ENCODE assay signal across 8 mouse cellular contexts in the genomic region with DNA sequence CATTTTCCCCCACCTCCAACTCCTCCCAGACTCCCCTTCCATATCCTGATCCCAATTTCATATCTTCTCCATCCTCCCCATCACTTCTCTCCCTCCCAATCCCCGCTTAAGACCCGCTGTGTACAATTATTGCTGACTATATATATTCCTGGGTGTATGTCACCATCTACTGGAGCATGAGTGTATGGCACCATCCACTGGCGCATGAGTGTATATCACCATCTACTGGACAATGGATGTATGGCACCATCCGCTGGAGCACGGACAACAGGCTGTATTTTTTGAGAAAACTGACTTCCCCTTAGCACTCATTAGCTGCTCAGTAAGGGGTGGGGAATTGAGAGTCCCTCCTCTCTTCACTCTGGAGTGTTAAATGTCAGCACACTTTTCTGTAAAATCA. TPM values are rescaled to one million over a fixed set of nuclear protein-coding genes. Genes with fewer than 3 reads are reported as not detected.
A peak's percentile ranks its signal among the peaks of the same experiment; 100 is the strongest.
DNase-seq lines count a peak whose midpoint lies in the region; ATAC-seq lines count a peak whose summit lies in the region.

No protein-coding gene starts in this region.

- H3K4me2 ChIP-seq in midbrain, embryonic 14.5 days (ENCODE audit: low read length): no peak overlapping the region

- ATAC-seq in midbrain, embryonic 14.5 days (ENCODE audit: low FRiP score, low TSS enrichment): peak; percentile 46; the same call in 1 of the 2 replicates

- H3K9me3 ChIP-seq in limb, embryonic 10.5 days (replicated peaks): no peaks in the 10 kb centered on the region
- no peaks in the 10 kb centered on the region for H3K9me3 ChIP-seq in midbrain, embryonic 14.5 days (ENCODE audit: control insufficient read depth, low read length)

- H3K36me3 ChIP-seq in limb, embryonic 10.5 days: no peaks in the 10 kb centered on the region
- H3K36me3 ChIP-seq in midbrain, embryonic 14.5 days (ENCODE audit: control insufficient read depth, insufficient read depth, low read length): no peaks in the 10 kb centered on the region

- no peaks in the 10 kb centered on the region for H3K27me3 ChIP-seq in limb, embryonic 10.5 days (ENCODE audit: low read depth, poor library complexity, severe bottlenecking)
- H3K27me3 ChIP-seq in midbrain, embryonic 14.5 days (ENCODE audit: control insufficient read depth, insufficient read depth, low read length): no peaks in the 10 kb centered on the region

- H3K27ac ChIP-seq in limb, embryonic 10.5 days: no peak overlapping the region
- no peak overlapping the region for H3K27ac ChIP-seq in midbrain, embryonic 14.5 days (replicated peaks; ENCODE audit: low read depth, low read length)

- DNase-seq in urinary bladder, postnatal 14 days (ENCODE audit: low spot score): peak; percentile 64
- no peak for DNase-seq in urinary bladder, postnatal 10 days (ENCODE audit: low spot score)
- peak; percentile 63 for DNase-seq in embryo, embryonic 9.5 days (ENCODE audit: extremely low spot score)
- DNase-seq in heart, adult 11 months: peak; percentile 93
- peak; percentile 73 for DNase-seq in kidney, adult 18-20 months
- peak; percentile 66 for DNase-seq in limb, embryonic 10.5 days (ENCODE audit: low spot score)
- DNase-seq in midbrain, embryonic 14.5 days: peak; percentile 83
- DNase-seq in spleen, adult 18-20 months: peak; percentile 44 to 69

- no peaks in the 10 kb centered on the region for H3K4me1 ChIP-seq in limb, embryonic 10.5 days
- no peaks in the 10 kb centered on the region for H3K4me1 ChIP-seq in midbrain, embryonic 14.5 days (ENCODE audit: control insufficient read depth, insufficient read depth, low read length)

- H3K9ac ChIP-seq in midbrain, embryonic 14.5 days (replicated peaks; ENCODE audit: low read length): no peak overlapping the region

- H3K4me3 ChIP-seq in limb, embryonic 10.5 days: no peak overlapping the region
- H3K4me3 ChIP-seq in midbrain, embryonic 14.5 days (replicated peaks; ENCODE audit: low read depth, low read length): no peak overlapping the region

- WGBS in limb, embryonic 10.5 days: 10% methylated on average over 5 of the region's 5 CpGs
- 6% methylated on average over 5 of the region's 5 CpGs for WGBS in midbrain, embryonic 14.5 days

RNA-seq across cellular contexts. Expression of a gene that starts 48.0 kb away (rescaled TPM):
- 0.05 and 0.11 TPM in 2 replicates for polyA plus RNA-seq in limb, embryonic 10.5 days (2016; fragmentation: Nextera tagmentation; extraction: Ambion mirVana)
- 1.2 and 2.4 TPM in 2 replicates for polyA plus RNA-seq in midbrain, embryonic 14.5 days (2014; fragmentation: Nextera tagmentation; extraction: Ambion mirVana)

RNA-seq across cellular contexts. Expression of a gene that starts 50.7 kb away (rescaled TPM):
- polyA plus RNA-seq in limb, embryonic 10.5 days (2016; fragmentation: Nextera tagmentation; extraction: Ambion mirVana): 0.14 and 0.19 TPM in 2 replicates
- 2.5 and 2.9 TPM in 2 replicates for polyA plus RNA-seq in midbrain, embryonic 14.5 days (2014; fragmentation: Nextera tagmentation; extraction: Ambion mirVana)

RNA-seq across cellular contexts. Expression of a gene that starts 50.8 kb away (rescaled TPM):
- polyA plus RNA-seq in limb, embryonic 10.5 days (2016; fragmentation: Nextera tagmentation; extraction: Ambion mirVana): 32.9 and 33.0 TPM in 2 replicates
- 51.7 and 59.8 TPM in 2 replicates for polyA plus RNA-seq in midbrain, embryonic 14.5 days (2014; fragmentation: Nextera tagmentation; extraction: Ambion mirVana)
